Mouse (Mus musculus) lung, postnatal 0 days (tissue): Measurements from ENCODE around the gene BC029722. TPM values are rescaled to one million over a fixed set of nuclear protein-coding genes. Genes with fewer than 3 reads are reported as not detected.

Source experiments
- ATAC-seq: fragments of 200-750 bp; cut with Nextera tagmentation; 2 replicates; pipeline ENCODE4 v1.8.0; 2017; ENCODE audit warnings: moderate library complexity
- DNase-seq: peaks from one replicate; pipeline ENCODE4 v3.0.0-alpha.2; 2016; ENCODE audit warnings: low spot score
- H3K27ac ChIP-seq: fragments of 300-500 bp; sonication (generic); 2 replicates; pipeline ENCODE4 v1.5.1; 2014; ENCODE audit warnings: antibody characterized with exemption, mild to moderate bottlenecking, low read length, mixed read lengths
- H3K27me3 ChIP-seq: fragments of 300-500 bp; sonication (generic); replicated peaks from 2 replicates; pipeline ENCODE4 v1.6.1; 2014; ENCODE audit warnings: low read length, mixed read lengths; ENCODE audit not compliant: insufficient read depth
- H3K36me3 ChIP-seq: fragments of 300-500 bp; sonication (generic); 2 replicates; pipeline ENCODE4 v1.6.1; 2014; ENCODE audit warnings: low read length, mixed read lengths; ENCODE audit not compliant: insufficient read depth
- H3K4me1 ChIP-seq: fragments of 300-500 bp; sonication (generic); 2 replicates; pipeline ENCODE4 v1.6.1; 2014; ENCODE audit warnings: antibody characterized with exemption, low read depth, low read length, mixed read lengths; ENCODE audit not compliant: insufficient read depth
- H3K4me2 ChIP-seq: fragments of 300-500 bp; sonication (generic); replicated peaks from 2 replicates; pipeline ENCODE4 v1.6.1; 2014; ENCODE audit warnings: low read depth, mild to moderate bottlenecking, low read length, moderate library complexity, mixed read lengths
- H3K4me3 ChIP-seq: fragments of 300-500 bp; sonication (generic); 2 replicates; pipeline ENCODE4 v1.5.1; 2014; ENCODE audit warnings: low read depth, low read length
- H3K9ac ChIP-seq: fragments of 300-500 bp; sonication (generic); replicated peaks from 2 replicates; pipeline ENCODE4 v1.6.1; 2014; ENCODE audit warnings: low read depth, mild to moderate bottlenecking
- H3K9me3 ChIP-seq: fragments of 300-500 bp; sonication (generic); 2 replicates; pipeline ENCODE4 v1.6.1; 2016; ENCODE audit warnings: low read length, mixed read lengths
- CTCF ChIP-seq: IDR thresholded peaks from 2 replicates; pipeline ENCODE4 v1.5.1; 2016; ENCODE audit warnings: antibody characterized with exemption, mild to moderate bottlenecking
- EP300 ChIP-seq: IDR thresholded peaks from 2 replicates; pipeline ENCODE4 v1.6.1; 2016; ENCODE audit warnings: antibody characterized with exemption, mild to moderate bottlenecking, control low read depth
- WGBS: fragments of 180-500 bp; shearing (Covaris S2); extraction: QIAGEN DNeasy Blood & Tissue Kit; methylation state at CpG from one replicate; pipeline ENCODE4 v1.1.7; 2014; 5-methylcytosine and 5-hydroxymethylcytosine counted together
- polyA plus RNA-seq: library from polyadenylated mRNA; unstranded; fragments of >200 nt; fragmentation: Nextera tagmentation; extraction: Ambion mirVana; gene quantifications from 2 replicates; pipeline ENCODE4 v1.2.1, GENCODE M21; 2015

BC029722 gene
- polyA plus RNA-seq, 1 experiment from 2014 or later: 32.9 TPM

DNA sequence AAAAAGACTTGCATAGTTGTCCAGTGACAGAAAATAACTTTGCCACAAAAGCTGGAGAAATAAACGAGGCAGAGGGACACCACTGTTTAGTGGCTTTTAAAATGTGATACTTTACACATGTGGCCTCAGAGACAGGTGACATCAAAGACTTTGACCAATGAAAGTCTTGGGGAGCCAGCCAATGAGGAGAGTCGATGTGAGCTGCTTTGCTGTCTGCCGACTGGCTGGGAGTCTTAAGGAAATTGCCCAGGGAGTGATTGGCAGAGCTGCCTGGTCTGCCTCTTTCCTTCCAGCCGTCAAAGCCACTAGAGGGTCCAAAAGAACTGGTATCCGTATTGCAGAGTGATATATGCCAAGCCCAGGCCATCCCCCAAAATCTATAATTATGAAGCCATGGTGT is 4.4 kb downstream of the BC029722 start:
- ATAC-seq (no peak), DNase-seq (no peak)
- Histone ChIP-seq H3K36me3 (no peaks in the 10 kb centered on the region), H3K4me1 (peaks cover 5% of the 10 kb centered on the region; the same call in 1 of the 2 replicates), H3K4me3 (no peak overlapping the region), H3K4me2 (no peak overlapping the region), H3K9me3 (no peaks in the 10 kb centered on the region), H3K27me3 (no peaks in the 10 kb centered on the region), H3K27ac (no peak overlapping the region), H3K9ac (no peak overlapping the region)
- no peak for TF ChIP-seq CTCF
- 25% methylated on average over 5 of the region's 5 CpGs for WGBS

DNA sequence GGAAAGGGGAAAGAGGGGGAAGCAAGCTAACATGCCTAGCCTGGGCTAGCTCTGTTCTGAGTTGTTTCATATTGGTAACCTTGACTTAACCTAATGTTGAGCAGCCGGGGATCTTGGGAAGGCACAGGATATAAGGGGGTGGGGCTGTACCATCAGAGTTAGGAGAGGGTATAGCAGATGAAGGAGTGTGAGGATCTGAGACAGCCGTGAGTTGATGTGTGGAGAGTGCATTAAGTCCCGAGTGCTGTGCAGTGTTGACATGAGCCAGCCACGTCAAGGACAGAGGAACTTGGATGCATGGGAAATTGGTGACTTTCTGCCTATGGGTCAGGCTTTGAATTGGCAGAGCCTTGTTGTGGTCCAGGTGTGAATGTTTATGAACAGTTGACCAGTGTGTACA is 6.6 kb downstream of the BC029722 start:
- no peaks in the 10 kb centered on the region for H3K36me3 ChIP-seq
- TF ChIP-seq EP300 (no peak), CTCF (no peak)

GRCm38 (mm10) chr2:155811821-155812396 is 7.3 kb downstream of the BC029722 start:
- H3K4me3 ChIP-seq: no peak overlapping the region
- H3K9ac ChIP-seq: no peak overlapping the region
- TF ChIP-seq EP300 (no peak), CTCF (peak; percentile 87)
- WGBS: 34% methylated on average over 16 of the region's 16 CpGs
- H3K4me2 ChIP-seq: no peak overlapping the region
- H3K27me3 ChIP-seq: no peaks in the 10 kb centered on the region
- no peak overlapping the region for H3K27ac ChIP-seq
- DNase-seq (peak; percentile 73), ATAC-seq (peak; percentile 36; the same call in 1 of the 2 replicates)
- no peaks in the 10 kb centered on the region for H3K4me1 ChIP-seq
- no peaks in the 10 kb centered on the region for H3K9me3 ChIP-seq
- H3K36me3 ChIP-seq: no peaks in the 10 kb centered on the region

More for the DNA sequence above, 6.6 kb downstream of the BC029722 start:
- WGBS: 53% methylated on average over 4 of the region's 4 CpGs
- H3K9ac ChIP-seq: no peak overlapping the region
- no peak overlapping the region for H3K4me3 ChIP-seq
- DNase-seq: no peak
- no peaks in the 10 kb centered on the region for H3K27me3 ChIP-seq
- no peak overlapping the region for H3K4me2 ChIP-seq
- no peak for ATAC-seq
- H3K27ac ChIP-seq: no peak overlapping the region
- no peaks in the 10 kb centered on the region for H3K4me1 ChIP-seq
- H3K9me3 ChIP-seq: no peaks in the 10 kb centered on the region

GRCm38 (mm10) chr2:155809620-155810019 is 9.6 kb downstream of the BC029722 start:
- WGBS: 72% methylated on average over 4 of the region's 4 CpGs
- Histone ChIP-seq H3K9ac (no peak overlapping the region), H3K4me2 (no peak overlapping the region), H3K4me3 (no peak overlapping the region), H3K4me1 (no peaks in the 10 kb centered on the region), H3K27ac (no peak overlapping the region), H3K9me3 (no peaks in the 10 kb centered on the region), H3K36me3 (no peaks in the 10 kb centered on the region), H3K27me3 (no peaks in the 10 kb centered on the region)
- no peak for ATAC-seq
- no peak for DNase-seq
- no peak for TF ChIP-seq CTCF
- no peak for TF ChIP-seq EP300

DNA sequence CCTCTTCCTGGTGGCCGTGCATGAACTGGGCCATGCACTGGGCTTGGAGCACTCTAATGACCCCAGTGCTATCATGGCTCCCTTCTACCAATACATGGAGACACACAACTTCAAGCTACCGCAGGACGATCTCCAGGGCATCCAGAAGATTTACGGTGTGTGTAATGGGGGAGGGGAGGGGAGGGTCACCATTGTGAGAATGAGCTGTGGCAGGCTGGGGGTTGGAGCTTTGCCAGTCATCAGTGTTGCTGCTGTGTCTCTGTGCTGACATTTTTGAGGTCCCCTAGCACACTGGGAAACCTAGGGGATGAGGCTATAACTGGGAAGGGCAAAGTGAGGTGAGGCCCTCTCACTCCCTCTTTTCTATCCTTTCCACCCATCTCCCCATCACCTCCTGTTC is 11.8 kb downstream of the BC029722 start:
- H3K4me3 ChIP-seq: no peak overlapping the region
- 56% methylated on average over 4 of the region's 4 CpGs for WGBS
- no peaks in the 10 kb centered on the region for H3K27me3 ChIP-seq
- DNase-seq (no peak), ATAC-seq (no peak)
- TF ChIP-seq EP300: no peak
- TF ChIP-seq CTCF: no peak
- H3K4me1 ChIP-seq: no peaks in the 10 kb centered on the region
- no peak overlapping the region for H3K27ac ChIP-seq
- no peaks in the 10 kb centered on the region for H3K36me3 ChIP-seq
- H3K9me3 ChIP-seq: no peaks in the 10 kb centered on the region
- H3K9ac ChIP-seq: no peak overlapping the region
- H3K4me2 ChIP-seq: no peak overlapping the region

DNA sequence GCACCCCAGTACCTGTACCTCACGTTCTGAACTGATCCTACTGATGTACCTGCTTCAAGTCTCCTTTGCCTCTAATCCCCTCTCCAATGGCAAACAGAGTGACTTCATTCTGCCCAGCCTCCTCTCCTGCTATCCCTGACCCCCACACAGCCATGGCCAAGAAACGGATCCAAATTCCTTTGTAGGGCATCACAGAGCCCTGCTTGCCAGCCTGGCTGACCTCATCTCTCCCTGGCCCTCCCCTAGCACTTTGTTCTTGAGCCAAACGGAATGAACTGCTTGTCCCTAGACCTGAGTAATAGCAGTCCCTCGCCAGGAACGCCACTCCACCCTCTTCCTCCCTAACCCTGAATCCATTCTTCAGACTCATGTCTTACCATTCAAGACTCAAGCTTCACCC is 12.7 kb downstream of the BC029722 start:
- TF ChIP-seq EP300: peak; percentile 79
- TF ChIP-seq CTCF: no peak
- ATAC-seq (peak; percentile 70), DNase-seq (peak; percentile 18)
- 44% methylated on average over 5 of the region's 5 CpGs for WGBS
- no peak overlapping the region for H3K4me2 ChIP-seq
- no peaks in the 10 kb centered on the region for H3K36me3 ChIP-seq
- no peak overlapping the region for H3K4me3 ChIP-seq
- H3K9me3 ChIP-seq: no peaks in the 10 kb centered on the region
- no peaks in the 10 kb centered on the region for H3K27me3 ChIP-seq
- H3K27ac ChIP-seq: no peak overlapping the region
- no peaks in the 10 kb centered on the region for H3K4me1 ChIP-seq
- no peak overlapping the region for H3K9ac ChIP-seq

- ATAC-seq (no peak), DNase-seq (no peak)
- H3K27me3 ChIP-seq: no peaks in the 10 kb centered on the region
- H3K9ac ChIP-seq: no peak overlapping the region
- H3K36me3 ChIP-seq: no peaks in the 10 kb centered on the region
- no peaks in the 10 kb centered on the region for H3K9me3 ChIP-seq
- H3K4me1 ChIP-seq: no peaks in the 10 kb centered on the region
- TF ChIP-seq EP300 (no peak), CTCF (no peak)
- H3K4me3 ChIP-seq: no peak overlapping the region
- no peak overlapping the region for H3K4me2 ChIP-seq
- WGBS: 77% methylated on average over 6 of the region's 6 CpGs
- no peak overlapping the region for H3K27ac ChIP-seq
These were observed 13.3 kb downstream of the BC029722 start for GRCm38 (mm10) chr2:155805925-155806255.
